Mouse (Mus musculus) liver, postnatal 0 days (tissue): ENCODE measurements at regions not wholly inside any gene's neighbourhood (a gene's known extent, or its start where the extent isn't known, plus 50 kb on each side); places are given as distances from the start of the nearest gene placed in this dataset.
"Not testable (repeated sequence)": the region's sequence is repeated elsewhere in the genome, so short reads cannot be mapped to it uniquely, and the experiment has no call there.

Experiments used
- ATAC-seq: fragments of 200-750 bp; cut with Nextera tagmentation; 2 replicates; pipeline ENCODE4 v1.8.0; 2017; ENCODE audit warnings: mild to moderate bottlenecking, moderate library complexity
- DNase-seq: peaks from one replicate; pipeline ENCODE4 v3.0.0-alpha.2; 2016
- H3K27ac ChIP-seq: fragments of 300-500 bp; sonication (generic); 2 replicates; pipeline ENCODE4 v1.5.1; 2014; ENCODE audit warnings: antibody characterized with exemption, moderate library complexity, mild to moderate bottlenecking, low read depth
- H3K27me3 ChIP-seq: fragments of 300-500 bp; sonication (generic); 2 replicates; pipeline ENCODE4 v1.6.1; 2014; ENCODE audit warnings: low read length, control low read depth, mixed read lengths; ENCODE audit not compliant: insufficient read depth
- H3K36me3 ChIP-seq: fragments of 300-500 bp; sonication (generic); replicated peaks from 2 replicates; pipeline ENCODE4 v1.6.1; 2014; ENCODE audit warnings: mild to moderate bottlenecking, control low read depth, low read length, moderate library complexity, mixed read lengths; ENCODE audit not compliant: insufficient read depth
- H3K4me1 ChIP-seq: fragments of 300-500 bp; sonication (generic); 2 replicates; pipeline ENCODE4 v1.6.1; 2014; ENCODE audit warnings: antibody characterized with exemption, mild to moderate bottlenecking, control low read depth; ENCODE audit not compliant: insufficient read depth
- H3K4me2 ChIP-seq: fragments of 300-500 bp; sonication (generic); 2 replicates; pipeline ENCODE4 v1.6.1; 2014; ENCODE audit warnings: low read depth, mild to moderate bottlenecking, low read length, moderate library complexity, mixed read lengths
- H3K4me3 ChIP-seq: fragments of 300-500 bp; sonication (generic); 2 replicates; pipeline ENCODE4 v1.5.1; 2014; ENCODE audit warnings: low read depth, low read length
- H3K9ac ChIP-seq: fragments of 300-500 bp; sonication (generic); replicated peaks from 2 replicates; pipeline ENCODE4 v1.6.1; 2014; ENCODE audit warnings: mild to moderate bottlenecking, moderate library complexity
- H3K9me3 ChIP-seq: fragments of 300-500 bp; sonication (generic); 2 replicates; pipeline ENCODE4 v1.6.1; 2016; ENCODE audit warnings: mild to moderate bottlenecking, control low read depth, low read length, mixed read lengths
- CTCF ChIP-seq: sonication (generic); IDR thresholded peaks from 2 replicates; pipeline ENCODE4 v1.5.1; 2016; ENCODE audit warnings: antibody characterized with exemption, low read depth
- EP300 ChIP-seq: IDR thresholded peaks from 2 replicates; pipeline ENCODE4 v1.6.1; 2016; ENCODE audit warnings: antibody characterized with exemption, low read depth, mild to moderate bottlenecking
- WGBS: fragments of 180-500 bp; shearing (Covaris S2); extraction: QIAGEN DNeasy Blood & Tissue Kit; methylation state at CpG from one replicate; pipeline ENCODE4 v1.1.7; 2014; ENCODE audit not compliant: insufficient replicate concordance; 5-methylcytosine and 5-hydroxymethylcytosine counted together

GRCm38 (mm10) chr2:72662979-72663780 is 187.2 kb downstream of the Cdca7 start:
- no peaks in the 10 kb centered on the region for H3K4me1 ChIP-seq
- H3K27ac ChIP-seq, result no peak overlapping the region
- ATAC-seq, result no peak
- TF ChIP-seq CTCF, result no peak
- no peak for TF ChIP-seq EP300
- DNase-seq, result no peak
- no peaks in the 10 kb centered on the region for H3K27me3 ChIP-seq
- WGBS, result 67% methylated on average over 8 of the region's 8 CpGs
- no peaks in the 10 kb centered on the region for H3K36me3 ChIP-seq
- H3K4me2 ChIP-seq, result no peak overlapping the region
- no peak overlapping the region for H3K4me3 ChIP-seq
- H3K9me3 ChIP-seq, result no peaks in the 10 kb centered on the region
- H3K9ac ChIP-seq, result no peak overlapping the region

- not testable (repeated sequence) for H3K36me3 ChIP-seq, H3K27me3 ChIP-seq, H3K27ac ChIP-seq, H3K4me2 ChIP-seq, H3K9ac ChIP-seq, H3K4me1 ChIP-seq, DNase-seq, H3K4me3 ChIP-seq, H3K9me3 ChIP-seq, ATAC-seq
- 88% methylated on average over 16 of the region's 16 CpGs for WGBS
These were observed 191.4 kb downstream of the Cdca7 start for GRCm38 (mm10) chr2:72667396-72667795.

- Histone ChIP-seq H3K27ac (no peak overlapping the region), H3K36me3 (no peaks in the 10 kb centered on the region), H3K9ac (no peak overlapping the region), H3K4me1 (no peaks in the 10 kb centered on the region), H3K9me3 (no peaks in the 10 kb centered on the region), H3K4me2 (no peak overlapping the region), H3K4me3 (no peak overlapping the region), H3K27me3 (no peaks in the 10 kb centered on the region)
- ATAC-seq (no peak), DNase-seq (no peak)
- no peak for TF ChIP-seq CTCF
- TF ChIP-seq EP300, result no peak
- 73% methylated on average over 13 of the region's 13 CpGs for WGBS
These were observed 197.2 kb downstream of the Cdca7 start for GRCm38 (mm10) chr2:72672908-72673901.

- no peak overlapping the region for H3K4me2 ChIP-seq
- no peaks in the 10 kb centered on the region for H3K9me3 ChIP-seq
- no peak overlapping the region for H3K27ac ChIP-seq
- H3K4me3 ChIP-seq, result no peak overlapping the region
- H3K27me3 ChIP-seq, result no peaks in the 10 kb centered on the region
- H3K9ac ChIP-seq, result no peak overlapping the region
- no peak for DNase-seq
- no peaks in the 10 kb centered on the region for H3K36me3 ChIP-seq
- TF ChIP-seq CTCF (no peak), EP300 (no peak)
- no peak for ATAC-seq
- no peaks in the 10 kb centered on the region for H3K4me1 ChIP-seq
- 25% methylated on average over 4 of the region's 4 CpGs for WGBS
These were observed 198.3 kb downstream of the Cdca7 start for GRCm38 (mm10) chr2:72674229-72674628.

- TF ChIP-seq CTCF (no peak), EP300 (no peak)
- Histone ChIP-seq H3K27ac (no peak overlapping the region), H3K4me2 (no peak overlapping the region), H3K36me3 (no peaks in the 10 kb centered on the region), H3K9ac (no peak overlapping the region), H3K27me3 (no peaks in the 10 kb centered on the region), H3K9me3 (no peaks in the 10 kb centered on the region), H3K4me1 (no peaks in the 10 kb centered on the region), H3K4me3 (no peak overlapping the region)
- 55% methylated on average over 6 of the region's 6 CpGs for WGBS
- ATAC-seq (no peak), DNase-seq (no peak)
These were observed 199.0 kb downstream of the Cdca7 start for GRCm38 (mm10) chr2:72674856-72675440.

GRCm38 (mm10) chr2:72677731-72678130 is 201.8 kb downstream of the Cdca7 start:
- Histone ChIP-seq H3K27ac (no peak overlapping the region), H3K36me3 (no peaks in the 10 kb centered on the region), H3K9me3 (no peaks in the 10 kb centered on the region), H3K9ac (no peak overlapping the region), H3K4me2 (no peak overlapping the region), H3K27me3 (no peaks in the 10 kb centered on the region), H3K4me3 (no peak overlapping the region), H3K4me1 (no peaks in the 10 kb centered on the region)
- WGBS, result 78% methylated on average over 8 of the region's 8 CpGs
- DNase-seq (no peak), ATAC-seq (no peak)
- no peak for TF ChIP-seq CTCF
